Mouse (Mus musculus) adrenal gland, adult 2 months (tissue): ENCODE data around the gene Cstl1. TPM values are rescaled to one million over a fixed set of nuclear protein-coding genes. Genes with fewer than 3 reads are reported as not detected.
"Not testable (repeated sequence)": the region's sequence is repeated elsewhere in the genome, so short reads cannot be mapped to it uniquely, and the experiment has no call there.

Source experiments
- DNase-seq: peaks from one replicate; pipeline ENCODE4 v3.0.0; 2021
- long read RNA-seq: library from polyadenylated mRNA; stranded (forward); transcript quantifications from one replicate; pipeline ENCODE4 v2.0.0, GENCODE M21; 2021
- polyA plus RNA-seq: library from polyadenylated mRNA; depleted of rRNA; stranded (reverse); fragments of >200 nt; gene quantifications from 2 replicates; pipeline ENCODE4 v1.2.3, GENCODE M21; 2012; rRNA removed
- total RNA-seq, 2 experiments: library from RNA; stranded (reverse); gene quantifications; 2 replicates each; pipeline ENCODE4 v1.2.3; 2021

The Cstl1 gene
- total RNA-seq (under 1 TPM in 1 of 2 experiments, not detected in 1; 0.62 TPM), polyA plus RNA-seq (not detected in 2 replicates)
- long read RNA-seq: 0 reads

- DNase-seq: no peak
These were observed at the start of gene Cstl1 for GRCm38 (mm10) chr2:148750058-148750457. Gene Cstl1 (plus strand): TSS chr2:148750358.

DNA sequence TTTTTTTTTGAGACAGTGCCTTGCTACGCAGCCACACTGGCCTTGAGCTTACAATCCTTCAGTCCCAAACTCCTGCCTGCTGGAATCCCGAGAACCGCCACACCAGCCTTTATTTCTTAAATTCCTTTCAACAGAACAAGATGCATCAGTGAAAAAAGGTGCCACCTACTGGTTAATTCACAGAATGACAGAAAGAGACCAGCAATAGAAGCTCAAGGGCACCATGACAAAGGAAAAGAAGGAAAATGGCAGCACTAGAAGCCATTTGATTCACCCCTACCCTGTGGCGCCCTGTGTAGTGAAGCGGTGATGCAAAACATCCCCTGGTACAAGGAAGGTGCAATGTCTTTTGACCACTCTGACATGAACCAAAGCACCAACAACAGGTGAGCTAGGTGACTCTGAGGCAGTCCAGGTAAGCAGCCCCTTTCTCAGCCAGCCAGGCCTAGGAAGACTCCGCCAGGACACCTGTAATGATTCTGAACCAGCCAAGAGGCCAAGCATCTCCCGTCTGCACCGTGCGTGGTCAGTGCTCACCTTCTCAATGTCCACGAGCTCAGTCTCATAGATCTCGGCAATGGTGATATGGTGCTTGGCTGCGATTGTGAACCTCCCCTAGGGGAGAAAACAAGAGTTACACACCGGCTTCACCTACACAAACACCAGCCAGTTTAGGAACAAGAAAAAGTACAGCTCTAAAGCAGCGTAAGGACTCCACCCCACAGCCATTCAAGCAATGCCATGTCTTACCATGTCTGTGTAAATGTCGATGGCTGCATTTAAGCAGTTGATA lies 43.6 kb upstream of the Cstl1 start:
- DNase-seq: no peak

GRCm38 (mm10) chr2:148707202-148707530 lies 43.0 kb upstream of the Cstl1 start:
- no peak for DNase-seq

DNA sequence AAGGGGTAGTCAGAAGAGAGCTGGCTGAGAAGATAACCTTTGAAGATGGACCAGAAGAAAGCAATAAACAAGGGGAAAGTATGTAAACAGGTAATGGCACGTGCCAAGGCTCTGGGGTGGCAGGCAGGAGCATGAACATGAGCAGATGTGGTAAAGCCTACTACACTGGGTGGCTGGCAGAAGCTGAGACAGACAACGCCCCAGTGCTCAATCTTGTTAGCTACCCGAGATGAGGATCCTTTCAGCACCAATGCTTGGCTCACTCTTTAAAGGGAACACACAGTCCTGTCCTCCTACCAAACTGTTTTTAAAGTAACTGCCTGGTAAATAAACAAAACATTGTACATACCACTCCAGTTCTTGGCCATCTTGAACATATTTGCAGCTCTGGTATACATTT lies 37.8 kb upstream of the Cstl1 start:
- DNase-seq: no peak

DNA sequence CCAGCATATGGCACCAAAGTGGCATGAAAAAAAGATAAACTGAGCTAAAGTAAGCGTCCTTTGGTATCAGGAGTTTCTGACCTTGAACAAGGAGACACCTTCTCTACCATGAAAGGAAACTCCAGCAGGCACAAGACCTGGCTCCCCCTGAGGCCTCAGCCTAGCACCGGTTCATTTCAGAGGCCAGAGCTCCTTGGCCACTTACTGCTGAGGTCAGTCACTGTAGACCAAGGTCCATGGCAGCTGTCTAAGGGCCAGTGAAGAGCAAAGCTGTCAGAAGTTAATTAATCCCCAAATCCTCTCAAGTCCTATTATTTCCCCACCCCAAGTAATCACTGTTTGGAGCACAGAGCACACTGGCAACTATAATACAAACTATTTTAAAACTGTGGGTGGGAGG lies 33.1 kb upstream of the Cstl1 start:
- no peak for DNase-seq

DNA sequence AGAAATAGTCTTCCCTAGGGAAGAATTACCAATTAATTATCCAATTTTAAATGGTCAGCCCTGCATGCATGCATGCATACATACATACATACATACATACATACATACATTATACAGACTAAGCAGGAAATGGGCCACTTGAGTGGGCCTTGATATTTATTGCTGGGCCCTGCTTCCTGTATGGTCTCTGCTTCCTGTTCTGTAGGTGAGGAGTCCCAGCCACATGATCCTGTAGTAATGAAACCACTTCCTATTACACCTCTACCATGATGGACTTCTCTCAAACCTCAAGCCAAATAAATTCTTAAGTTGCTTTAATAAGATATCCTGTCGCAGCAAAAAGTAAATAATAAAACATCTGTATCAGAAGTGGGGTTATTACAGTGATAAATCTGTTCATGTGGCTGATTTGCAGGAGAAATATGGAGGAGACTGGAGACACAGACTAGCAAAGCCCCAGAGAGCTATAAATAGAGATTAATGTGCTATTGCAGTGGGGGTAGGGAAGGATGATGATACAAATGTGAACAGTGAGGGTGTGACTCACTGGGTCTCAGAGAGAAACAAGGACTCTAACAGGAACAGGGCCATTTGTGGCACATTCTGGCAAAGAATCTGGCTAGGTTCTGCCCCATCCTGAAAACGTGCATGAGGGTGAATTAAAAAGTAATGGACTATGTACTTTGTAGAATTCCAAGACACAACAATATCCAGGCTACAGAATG lies 30.7 kb upstream of the Cstl1 start:
- peak; percentile 47 for DNase-seq

GRCm38 (mm10) chr2:148731614-148732326 lies 18.4 kb upstream of the Cstl1 start:
- peak; percentile 63 for DNase-seq

DNA sequence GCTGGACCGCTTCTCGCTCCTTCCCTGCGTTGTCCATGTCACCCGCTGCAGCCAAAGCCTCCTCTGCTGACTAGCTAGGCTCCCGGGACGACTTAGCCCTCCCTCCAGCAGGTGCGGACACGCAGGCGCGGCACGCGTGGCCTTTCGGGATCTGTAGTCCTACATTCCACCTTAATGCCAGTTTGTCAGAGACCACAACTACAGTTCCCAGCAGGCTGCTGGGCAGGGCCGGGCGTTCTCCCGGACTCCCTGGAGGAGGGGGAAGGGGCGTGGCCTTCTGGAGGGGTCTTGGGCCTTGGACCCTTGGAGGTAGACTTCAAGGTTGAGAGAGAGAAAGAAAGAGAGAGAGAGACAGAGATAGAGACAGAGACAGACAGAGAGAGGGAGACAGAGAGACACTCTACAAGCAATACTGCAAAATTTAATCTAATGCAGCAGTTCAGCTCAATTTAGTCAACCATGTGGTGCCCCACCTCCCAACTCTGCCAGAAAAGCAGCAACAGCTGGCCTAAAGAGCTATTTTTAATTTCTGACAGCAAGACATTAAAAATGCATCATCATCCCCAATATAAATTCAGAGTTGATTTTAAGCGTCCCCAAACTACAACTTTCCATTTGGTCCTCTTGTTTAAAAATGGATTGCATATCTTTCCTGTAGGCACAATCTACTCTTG lies 17.7 kb upstream of the Cstl1 start, which contains the start of gene Napb:
Napb (minus strand) TSS at position 141 of the 674 bp plus-strand sequence.
- peak; percentile 97 for DNase-seq

GRCm38 (mm10) chr2:148743001-148743400 lies 7.2 kb upstream of the Cstl1 start:
- DNase-seq: no peak

DNA sequence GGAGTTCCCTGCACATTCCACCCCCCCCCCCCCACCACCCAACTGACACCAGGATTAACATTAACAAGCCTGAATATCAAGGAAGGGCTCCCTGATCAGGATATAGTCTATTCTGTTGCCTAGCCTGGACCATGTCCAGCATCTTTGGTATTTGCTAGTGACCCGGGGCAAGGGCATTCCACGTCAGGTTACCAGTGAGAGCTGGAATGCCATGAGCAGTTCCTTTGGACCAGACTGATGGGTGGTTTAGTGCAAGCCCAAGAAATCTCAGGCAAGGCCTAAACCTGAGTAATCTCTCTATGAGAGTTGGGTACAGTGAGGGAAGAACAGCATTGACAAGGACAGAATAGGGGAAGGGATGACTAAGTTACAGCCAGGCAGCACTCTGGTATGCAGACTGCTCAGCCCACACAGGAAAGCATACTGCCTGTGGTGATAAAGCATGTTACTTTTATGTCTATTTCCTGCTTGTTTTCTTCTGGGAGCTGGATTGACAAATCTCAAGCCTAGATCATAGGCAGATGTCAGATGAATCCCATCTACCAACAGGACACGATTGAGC lies 6.2 kb upstream of the Cstl1 start:
- DNase-seq: peak; percentile 20

DNA sequence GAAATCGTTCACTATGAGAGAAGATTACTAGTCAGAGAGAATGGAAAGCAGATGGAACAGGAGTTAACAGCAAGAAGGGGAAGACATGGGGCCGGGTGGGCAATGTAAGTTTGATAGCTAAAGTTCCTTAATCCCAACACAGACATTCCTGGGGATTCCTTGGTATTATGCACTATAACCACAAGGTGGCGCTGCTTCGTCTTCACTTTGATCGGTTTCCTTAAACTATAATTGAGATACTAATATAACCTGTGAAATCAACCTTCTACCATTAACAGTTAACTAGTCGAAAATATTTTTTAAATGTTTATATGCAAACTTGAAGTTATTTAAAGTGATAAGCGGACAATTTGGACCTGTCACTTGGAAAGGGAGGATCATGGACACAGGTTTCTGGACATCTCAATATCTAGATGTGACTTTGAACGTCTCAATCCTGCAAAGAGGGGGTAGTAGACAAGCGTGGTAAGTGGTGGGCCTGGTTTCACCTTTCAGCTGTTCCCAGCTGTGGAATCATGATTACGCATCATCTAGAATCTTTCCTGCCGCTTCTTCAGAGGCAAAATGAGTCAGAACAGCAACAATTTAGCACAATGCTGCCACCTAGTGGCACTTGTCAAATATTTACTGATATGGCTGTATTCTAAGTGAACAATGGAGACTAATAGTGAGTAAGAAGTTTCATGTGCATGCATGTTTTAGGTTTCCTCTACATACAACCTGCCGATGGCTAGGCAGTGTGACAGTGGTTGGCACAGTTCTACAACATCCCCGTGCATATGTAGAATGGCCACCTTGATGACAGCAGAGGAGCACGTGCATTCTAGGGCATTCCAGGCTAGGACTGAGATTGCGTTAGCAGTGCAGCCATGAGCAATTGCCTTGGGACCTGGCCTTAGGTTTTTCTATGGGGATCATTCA lies 2.0 kb downstream of the Cstl1 start:
- peak; percentile 71 for DNase-seq

DNA sequence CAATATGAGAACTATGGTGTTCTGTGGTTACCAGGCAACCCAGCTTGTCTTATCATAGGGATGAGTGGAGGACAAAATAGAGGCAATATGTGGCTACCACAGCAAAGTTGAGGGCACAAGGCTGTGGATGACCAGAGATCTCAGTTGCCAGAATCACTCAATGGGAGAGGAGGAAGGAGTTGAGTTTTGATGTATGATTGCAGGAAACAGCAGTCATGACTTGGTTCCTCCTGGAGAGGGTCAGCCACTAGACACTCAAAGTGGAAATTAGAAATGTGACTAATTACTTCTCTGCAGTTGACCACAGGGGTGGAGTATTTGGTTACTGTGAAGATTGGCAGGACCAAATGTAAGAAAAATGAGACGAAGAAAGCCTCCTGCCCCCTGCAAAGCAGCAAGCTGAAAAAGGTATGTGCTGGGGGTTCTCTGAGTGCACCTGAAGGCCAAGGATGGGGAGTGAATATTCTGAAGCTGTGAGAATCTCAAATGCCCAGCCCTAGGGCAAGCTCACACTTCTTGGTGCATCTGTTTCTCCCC lies 4.2 kb downstream of the Cstl1 start:
- DNase-seq: no peak

DNA sequence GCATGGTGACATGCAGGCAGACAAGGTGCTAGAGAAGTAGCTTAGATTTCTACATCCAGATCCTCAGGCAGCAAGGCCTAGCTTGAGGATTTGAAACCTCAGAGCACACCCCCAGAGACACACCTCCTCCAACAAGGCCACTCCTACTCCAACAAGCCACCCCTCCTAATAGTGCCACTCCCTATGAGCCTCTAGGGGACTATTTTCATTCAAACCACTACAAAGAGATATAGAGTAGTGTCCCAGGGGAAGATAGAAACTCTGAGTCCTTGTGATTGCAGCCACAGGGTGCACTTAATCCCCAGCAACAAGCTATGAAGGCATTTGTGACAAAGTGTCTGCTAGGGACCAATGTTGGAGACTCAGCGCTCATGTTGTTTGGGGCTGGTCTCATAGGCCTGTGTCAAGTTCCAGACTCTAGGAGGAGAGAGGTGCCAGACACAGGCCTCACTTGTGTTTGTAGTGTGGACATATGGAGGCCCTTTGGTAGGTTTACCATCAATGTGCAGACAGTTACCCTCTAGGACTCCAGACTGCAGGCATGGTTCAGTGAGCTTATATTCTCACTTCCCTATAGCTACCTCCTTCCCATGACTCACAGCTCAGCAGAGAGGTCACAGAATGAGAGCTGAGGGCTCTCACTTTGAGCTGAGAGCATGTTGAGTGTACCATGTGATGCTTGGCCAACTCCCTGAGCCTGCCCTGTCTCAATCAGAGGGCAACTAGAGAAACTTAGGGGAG lies 13.7 kb downstream of the Cstl1 start:
- DNase-seq: no peak

- not testable (repeated sequence) for DNase-seq
These were observed 21.2 kb downstream of the Cstl1 start, which contains the start of gene Cst11 for GRCm38 (mm10) chr2:148771397-148771796. Gene Cst11 (minus strand): TSS chr2:148771497.

GRCm38 (mm10) chr2:148781709-148782108 lies 31.6 kb downstream of the Cstl1 start, which contains the start of gene 8030411F24Rik:
Gene 8030411F24Rik (plus strand): TSS chr2:148782009.
- no peak for DNase-seq

DNA sequence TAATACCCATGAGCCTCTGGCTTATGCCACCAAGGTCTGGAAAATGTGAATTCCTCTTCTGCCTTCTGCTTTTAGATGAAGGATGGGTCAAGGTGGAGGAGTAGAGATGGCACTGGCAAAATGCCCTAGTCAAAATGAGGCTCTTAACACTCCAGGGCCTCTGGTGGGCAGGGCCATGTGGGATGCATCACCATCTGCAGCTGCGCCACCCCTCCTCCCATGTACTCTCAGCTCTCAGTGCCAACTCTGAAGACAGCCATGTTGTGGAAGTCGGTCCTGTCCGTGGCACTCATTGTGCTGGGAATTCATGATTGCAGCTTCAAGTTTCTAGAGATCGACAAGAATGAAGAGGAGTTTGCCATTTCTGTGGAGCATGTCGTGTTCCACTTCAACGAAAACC lies 39.0 kb downstream of the Cstl1 start, which contains the start of gene Cst12:
Cst12 (plus strand) TSS at position 220 of the 400 bp plus-strand sequence.
- no peak for DNase-seq

DNA sequence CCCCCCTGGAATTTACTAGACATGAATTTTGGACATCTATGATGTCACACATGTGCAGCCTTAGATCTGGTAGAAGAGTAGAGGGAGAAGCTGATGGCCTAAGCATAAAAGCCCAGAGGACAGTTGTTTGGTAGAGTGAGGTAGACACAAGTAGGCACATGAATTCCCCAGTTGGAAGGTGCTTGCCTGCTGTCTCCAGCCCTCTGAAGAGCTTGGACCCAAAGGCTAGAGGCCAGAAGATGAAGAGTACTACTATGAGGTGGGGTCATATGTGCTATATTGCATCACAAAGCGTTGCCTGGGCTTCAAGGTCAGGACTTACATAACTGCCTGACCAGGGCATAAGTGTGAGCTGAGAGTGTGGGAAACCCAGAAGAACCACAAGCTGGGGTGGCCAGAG lies 48.3 kb downstream of the Cstl1 start, which contains the start of gene Cst8:
Cst8 (plus strand) TSS at position 301 of the 400 bp plus-strand sequence.
- peak; percentile 20 for DNase-seq

GRCm38 (mm10) chr2:148801491-148801921 lies 51.3 kb downstream of the Cstl1 start:
- peak; percentile 18 for DNase-seq
